Mouse (Mus musculus) A20 (cell line): ENCODE data around the gene Ciita.
A peak's percentile ranks its signal among the peaks of the same experiment; 100 is the strongest.

Experiments used
- DNase-seq: peaks from one replicate; pipeline ENCODE4 v3.0.0-alpha.2; 2011; ENCODE audit warnings: low read depth, low spot score

The Ciita gene

DNA sequence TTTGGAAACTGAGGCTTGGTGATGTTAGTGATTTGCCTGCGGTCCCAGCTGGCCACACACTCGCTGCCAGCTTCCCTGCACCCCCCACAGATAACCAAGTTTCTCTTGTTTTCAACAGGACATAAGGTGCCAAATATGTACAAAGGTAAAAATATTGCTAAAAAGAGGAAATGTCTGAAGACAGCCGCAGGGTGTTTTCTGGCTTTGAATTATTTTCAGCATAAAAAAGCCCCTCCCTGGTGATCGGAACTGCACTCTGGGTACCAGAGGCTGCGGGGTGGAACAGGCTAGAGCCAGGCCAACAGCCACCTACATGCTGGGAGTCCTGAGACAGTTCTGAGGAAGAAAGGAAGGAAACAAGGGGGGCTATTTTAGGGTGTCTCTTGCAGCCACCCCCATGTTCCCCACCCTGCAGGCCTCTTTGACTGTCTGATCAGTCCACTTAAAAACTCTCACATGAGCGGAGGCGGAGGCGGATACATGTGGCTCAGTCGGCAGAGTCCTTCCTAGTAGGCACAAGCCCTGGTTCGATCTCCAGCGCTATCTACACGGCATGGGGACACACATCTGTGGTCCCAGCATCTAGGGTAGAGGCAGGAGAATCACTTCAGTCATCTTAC, 36.2 kb downstream of the Ciita start:
- peak; percentile 91 for DNase-seq

DNA sequence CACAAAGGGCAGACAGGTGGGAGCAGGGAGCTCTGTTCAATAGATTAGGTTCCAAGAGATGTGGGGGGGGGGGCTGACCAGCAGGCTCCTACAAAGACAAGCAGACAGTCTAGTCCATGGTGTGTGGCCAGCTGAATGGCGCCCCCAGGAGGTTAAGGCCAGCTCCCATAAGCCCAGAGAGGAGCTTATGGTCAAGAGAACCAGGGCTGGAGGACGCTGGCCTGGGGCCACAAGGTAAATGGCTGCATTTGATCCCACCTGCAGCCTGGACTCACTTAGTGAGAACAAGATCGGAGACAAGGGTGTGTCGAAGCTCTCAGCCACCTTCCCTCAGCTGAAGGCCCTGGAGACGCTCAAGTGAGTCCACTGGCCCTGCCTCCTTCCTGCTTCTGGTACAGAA, 38.2 kb downstream of the Ciita start:
- DNase-seq, result peak; percentile 51

DNA sequence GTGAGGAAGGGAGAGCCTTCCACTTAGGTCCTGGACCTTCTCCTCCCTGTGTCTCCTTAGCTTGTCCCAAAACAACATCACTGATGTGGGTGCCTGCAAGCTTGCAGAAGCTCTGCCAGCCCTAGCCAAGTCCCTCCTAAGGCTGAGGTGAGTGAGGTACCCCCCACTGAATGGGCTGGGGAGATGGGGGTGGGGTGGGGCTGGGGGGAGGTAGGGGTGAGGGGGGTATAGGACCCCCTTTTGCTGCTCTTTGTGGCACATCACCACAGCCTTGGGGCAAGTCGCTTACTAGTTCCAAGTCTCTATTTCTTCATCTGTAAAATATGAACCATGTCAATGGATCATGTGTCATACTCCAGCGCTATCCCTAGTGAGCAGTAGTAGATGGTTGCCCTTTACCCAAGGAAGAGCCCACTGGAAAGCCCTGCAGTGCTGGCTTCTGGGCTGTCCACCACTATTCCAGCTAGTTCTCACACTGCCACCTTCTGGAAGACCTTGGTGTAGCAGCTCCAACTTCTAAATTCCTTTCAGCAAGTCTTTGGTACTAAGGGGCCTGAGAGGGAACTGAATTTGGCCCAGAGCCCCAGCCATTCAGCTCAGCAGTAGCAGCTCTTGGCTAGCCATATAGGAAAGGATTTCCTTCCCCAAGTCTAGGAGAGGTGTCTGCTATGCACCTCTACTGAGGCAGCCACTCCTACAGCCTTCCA, 41.2 kb downstream of the Ciita start:
- DNase-seq, result peak; percentile 77

- peak; percentile 70 for DNase-seq
Measured at GRCm38 (mm10) chr16:10522811-10523210, 43.0 kb downstream of the Ciita start.

GRCm38 (mm10) chr16:10523650-10524049, 43.8 kb downstream of the Ciita start:
- no peak for DNase-seq

DNA sequence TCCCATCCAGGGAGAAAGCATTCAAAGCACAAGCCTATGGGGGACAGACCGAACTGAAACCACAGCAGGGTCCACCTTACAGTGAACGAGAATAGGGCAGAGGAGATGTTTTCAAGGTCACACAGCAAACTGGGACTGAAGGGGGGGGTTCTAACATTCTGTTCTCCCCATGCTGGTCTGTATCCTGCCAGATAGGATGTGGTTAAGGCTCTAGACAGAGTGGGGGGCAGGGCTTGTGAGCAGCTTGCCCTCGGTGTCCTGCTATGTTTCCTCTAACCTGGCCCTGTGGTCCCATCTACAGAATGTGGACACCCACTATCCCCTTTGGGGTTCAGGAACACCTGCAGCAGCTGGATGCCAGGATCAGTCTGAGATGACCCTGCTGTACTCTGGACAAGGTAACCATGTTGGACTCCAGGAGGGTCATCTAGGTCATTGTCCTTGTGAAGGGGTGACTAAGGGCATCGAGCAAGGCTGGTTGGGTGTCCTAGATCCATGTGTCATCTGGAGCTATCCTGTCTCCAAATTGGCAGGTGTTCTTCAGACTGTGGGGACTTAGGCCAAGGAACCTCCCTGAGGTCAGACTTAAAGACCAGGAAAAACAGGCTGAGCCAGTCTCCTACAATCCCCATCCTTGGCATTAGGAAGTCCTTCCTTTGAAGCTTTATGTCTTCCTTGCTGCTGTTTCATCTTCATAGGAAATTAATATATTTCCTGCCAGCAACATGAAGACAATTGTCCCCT, 45.2 kb downstream of the Ciita start:
- DNase-seq, result no peak

DNA sequence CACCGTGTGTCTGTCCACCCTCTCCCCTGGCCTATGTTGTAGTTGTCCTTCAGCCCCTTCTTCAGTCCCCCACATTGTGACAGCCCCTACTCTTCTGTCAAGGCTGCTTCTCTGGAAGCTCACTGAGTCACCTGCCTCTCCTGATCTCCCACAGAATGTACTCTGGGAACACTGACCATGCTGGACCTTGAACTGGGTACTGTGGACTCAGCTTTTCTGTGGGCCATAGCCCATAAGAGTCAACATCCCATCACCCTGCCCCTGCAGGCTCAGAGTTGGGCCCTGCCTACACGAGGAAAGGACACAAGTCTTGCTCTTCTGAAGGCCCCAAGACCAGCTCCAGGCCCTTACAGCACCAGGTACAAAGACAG, 45.7 kb downstream of the Ciita start:
- no peak for DNase-seq

DNA sequence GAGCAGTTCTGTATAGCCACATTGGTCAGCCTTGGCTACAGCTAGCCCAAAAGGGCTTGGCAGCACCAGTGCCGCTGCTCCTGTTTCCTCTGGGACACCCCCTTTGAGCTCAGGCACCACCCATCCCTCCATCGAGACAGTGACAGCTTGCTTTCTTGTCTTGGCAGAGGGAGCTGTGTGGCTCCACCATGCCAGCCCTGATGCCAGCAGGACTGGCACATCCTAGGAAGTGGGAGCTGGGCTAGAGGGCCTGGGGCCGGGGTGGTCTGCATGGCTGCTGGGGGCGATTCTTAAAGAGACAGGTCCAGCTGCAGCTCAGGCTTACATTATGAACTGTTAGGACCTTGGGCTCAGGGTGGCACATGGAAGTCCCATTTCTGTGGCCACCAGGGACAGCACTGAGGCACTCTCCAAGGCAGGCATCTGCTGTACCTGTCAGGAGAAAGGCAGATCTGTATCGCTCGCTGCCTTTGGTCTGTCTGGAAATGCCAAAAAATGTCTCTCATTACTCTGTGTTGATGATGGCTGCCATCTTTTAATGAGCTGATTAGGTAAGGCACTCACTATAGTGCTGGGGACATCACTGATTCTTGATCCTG, 47.3 kb downstream of the Ciita start:
- DNase-seq, result no peak

- no peak for DNase-seq
Measured at GRCm38 (mm10) chr16:10528382-10528781, 48.5 kb downstream of the Ciita start.

GRCm38 (mm10) chr16:10530179-10530578, 50.3 kb downstream of the Ciita start:
- DNase-seq, result no peak

DNA sequence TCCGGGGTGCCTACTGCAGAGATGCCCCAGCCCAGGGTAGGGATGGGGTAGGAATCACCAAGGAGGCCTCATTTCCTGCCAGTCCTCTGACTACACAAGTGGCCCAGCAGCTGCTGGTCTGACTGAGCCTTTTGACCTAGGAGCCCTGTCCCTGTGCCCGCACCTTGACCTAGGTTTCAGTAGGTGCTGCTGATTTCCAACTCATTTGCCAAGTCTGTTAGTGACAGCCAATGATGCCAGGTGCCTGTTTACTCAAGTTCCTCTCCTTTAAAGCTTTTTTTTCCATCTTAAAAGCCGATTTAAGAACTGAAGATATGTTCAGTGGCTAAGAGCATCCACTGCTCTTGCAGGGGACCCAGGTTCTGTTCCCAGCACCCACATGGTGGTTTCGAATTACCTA, 53.9 kb downstream of the Ciita start:
- DNase-seq, result no peak

GRCm38 (mm10) chr16:10534567-10534966, 54.7 kb downstream of the Ciita start:
- no peak for DNase-seq

GRCm38 (mm10) chr16:10536323-10536722, 56.5 kb downstream of the Ciita start:
- no peak for DNase-seq

DNA sequence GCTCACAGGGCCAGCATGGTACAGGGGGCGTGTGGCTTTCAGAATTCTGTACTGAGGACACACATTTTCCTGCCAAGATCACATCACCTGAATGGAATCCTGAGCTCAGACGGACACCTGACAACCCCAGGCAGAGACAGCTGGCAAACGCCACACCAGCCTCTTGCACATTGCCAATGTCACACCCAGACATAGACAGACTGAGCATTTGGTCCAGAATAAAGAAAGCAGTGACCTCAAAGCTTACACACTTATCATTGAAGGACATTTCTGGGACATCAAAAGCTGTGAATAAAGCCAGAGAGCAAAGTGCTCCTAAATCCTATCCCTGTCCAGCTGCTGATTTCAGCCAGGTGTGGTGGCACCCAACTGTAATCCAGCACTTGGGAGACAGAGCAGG, 57.1 kb downstream of the Ciita start:
- DNase-seq, result no peak

- DNase-seq, result peak; percentile 34
Measured at GRCm38 (mm10) chr16:10540763-10541597, 61.1 kb downstream of the Ciita start.

- DNase-seq, result peak; percentile 47
Measured at GRCm38 (mm10) chr16:10541598-10541930, 61.7 kb downstream of the Ciita start.

DNA sequence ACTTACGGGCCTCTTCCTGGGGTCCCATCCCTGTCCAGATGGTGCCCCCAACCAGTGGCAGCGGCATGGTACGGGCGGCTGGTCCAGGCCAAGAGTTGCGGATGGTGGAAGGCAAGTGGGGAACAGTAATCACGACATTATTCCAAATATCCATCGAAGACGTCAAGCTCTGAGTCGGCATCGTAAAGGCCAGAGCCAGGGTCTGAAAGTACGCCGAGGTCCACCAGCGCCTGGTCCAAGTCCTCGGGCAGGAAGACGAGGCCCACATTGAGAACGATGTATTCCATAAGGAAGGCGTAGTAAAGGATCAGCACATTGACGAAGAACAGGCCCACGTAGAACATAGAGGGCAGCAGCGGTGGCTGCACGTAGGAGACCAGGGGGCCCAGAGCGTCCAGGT, 62.4 kb downstream of the Ciita start:
- DNase-seq, result no peak

DNA sequence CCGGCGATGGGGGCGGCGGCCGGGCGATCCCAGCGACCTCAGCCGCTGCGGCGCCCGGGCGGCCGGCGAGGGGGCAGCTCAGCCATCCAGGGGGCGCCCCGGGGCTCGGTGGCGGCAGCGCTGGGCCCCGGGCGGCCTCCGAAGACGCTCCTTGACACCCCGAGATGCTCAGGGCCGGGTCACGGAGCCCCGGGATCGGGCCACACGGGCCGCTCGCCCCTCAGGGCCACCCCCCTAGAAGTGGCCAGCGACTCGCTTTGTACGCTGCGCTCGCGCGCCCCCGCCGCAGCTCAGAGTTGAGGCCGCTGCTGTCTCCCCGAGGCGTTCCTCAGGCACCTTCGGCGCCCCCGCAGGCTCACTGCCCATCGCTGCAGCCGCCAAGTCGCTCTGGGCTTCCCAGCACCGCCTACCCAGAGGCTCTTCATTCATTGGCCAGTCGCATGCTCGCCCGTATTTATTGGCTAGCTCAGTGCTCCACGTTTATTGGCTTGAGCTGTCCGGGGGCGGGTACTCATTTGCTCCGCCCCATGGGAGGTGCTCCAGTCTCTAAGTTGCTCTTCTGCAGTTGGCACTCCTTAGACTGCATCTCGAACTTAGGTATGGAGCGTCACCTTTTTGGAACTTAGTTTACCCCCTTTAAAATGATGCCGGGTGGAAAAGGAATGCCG, 63.0 kb downstream of the Ciita start, which contains the start of gene Dexi:
Dexi (minus strand) TSS at position 357 of the 668 bp plus-strand sequence.
- peak; percentile 97 for DNase-seq

GRCm38 (mm10) chr16:10544995-10545622, 65.2 kb downstream of the Ciita start, which contains the start of gene Clec16a:
Gene Clec16a (plus strand): TSS chr16:10545339.
- DNase-seq, result peak; percentile 97

- no peak for DNase-seq
Measured at GRCm38 (mm10) chr16:10546865-10547264, 67.0 kb downstream of the Ciita start.
